Comparison of ENCODE assay signal across 10 mouse cellular contexts in the genomic region with DNA sequence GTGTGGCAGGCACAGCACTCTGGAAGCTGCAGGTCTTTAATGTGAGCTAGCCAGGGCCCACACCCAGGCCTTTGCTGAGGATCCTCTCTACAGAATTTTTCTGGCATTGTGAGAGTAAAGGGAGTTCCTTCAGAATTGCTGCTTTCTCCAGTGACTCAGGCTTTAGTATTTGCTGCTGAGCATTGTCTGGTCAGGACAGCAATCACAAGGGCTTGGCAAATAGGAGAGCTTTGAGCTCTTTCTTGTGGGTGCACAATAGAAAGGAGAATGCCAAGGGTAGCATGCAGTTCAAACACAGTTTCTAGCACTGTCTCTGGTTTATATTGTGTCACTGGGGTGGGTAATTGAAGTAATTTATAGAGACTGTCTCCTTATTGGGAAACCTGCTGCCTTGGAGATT. TPM values are rescaled to one million over a fixed set of nuclear protein-coding genes. Genes with fewer than 3 reads are reported as not detected.
DNase-seq lines count a peak whose midpoint lies in the region; ATAC-seq and TF ChIP-seq lines count a peak whose summit lies in the region.
"Had no signal": no experiment of that assay in that cellular context is flagged by ENCODE, and none has a peak within 500 bp of the region (broad histone marks: within the 10 kb centered on the region; RNA-seq: fewer than 3 reads in every experiment).

No protein-coding gene starts in this region.

- H3K4me1 ChIP-seq in forebrain, embryonic 14.5 days (ENCODE audit: control insufficient read depth, insufficient read depth, low read length), result peaks cover 31% of the 10 kb centered on the region
- H3K4me1 ChIP-seq in forebrain, embryonic 11.5 days (replicated peaks; ENCODE audit: control insufficient read depth, insufficient read depth, low read length), result peaks cover 17% of the 10 kb centered on the region
- H3K4me1 ChIP-seq in lung, embryonic 14.5 days (ENCODE audit: insufficient read depth), result peaks cover 24% of the 10 kb centered on the region
- H3K4me1 ChIP-seq in intestine, postnatal 0 days (replicated peaks; ENCODE audit: control insufficient read depth, insufficient read depth, low read length), result peaks cover 20% of the 10 kb centered on the region
- peaks cover 29% of the 10 kb centered on the region; the same call in 1 of the 2 replicates for H3K4me1 ChIP-seq in small intestine, adult 2 months (ENCODE audit: control insufficient read depth, insufficient read depth, insufficient read length, low read length)

- DNase-seq in forebrain, embryonic 14.5 days (ENCODE audit: low spot score), result no peak
- DNase-seq in forebrain, embryonic 11.5 days (ENCODE audit: low spot score), result no peak
- DNase-seq in lung, embryonic 14.5 days, result no peak
- no peak for DNase-seq in lung, postnatal 14 days
- no peak for DNase-seq in yolk sac, embryonic 10.5 days (ENCODE audit: low spot score)
- no peak for DNase-seq in left cerebral cortex, postnatal 14 days (ENCODE audit: low spot score in 2 of 2)
- DNase-seq: cerebellum, postnatal 10 days; layer of hippocampus, adult 9-11 months had no signal

- H3K27me3 ChIP-seq in forebrain, embryonic 14.5 days (replicated peaks; ENCODE audit: control insufficient read depth, insufficient read depth, low read length), result no peaks in the 10 kb centered on the region
- no peaks in the 10 kb centered on the region for H3K27me3 ChIP-seq in forebrain, embryonic 11.5 days (ENCODE audit: control insufficient read depth, insufficient read depth, low read length)
- no peaks in the 10 kb centered on the region for H3K27me3 ChIP-seq in lung, embryonic 14.5 days (ENCODE audit: insufficient read depth, low read length)
- H3K27me3 ChIP-seq in intestine, postnatal 0 days (replicated peaks; ENCODE audit: control insufficient read depth, insufficient read depth, low read length), result no peaks in the 10 kb centered on the region
- H3K27me3 ChIP-seq in small intestine, adult 2 months (ENCODE audit: control insufficient read depth, insufficient read depth, low read length), result no peaks in the 10 kb centered on the region

- H3K9me3 ChIP-seq in forebrain, embryonic 14.5 days (replicated peaks; ENCODE audit: control insufficient read depth, low read length), result no peaks in the 10 kb centered on the region
- H3K9me3 ChIP-seq in forebrain, embryonic 11.5 days (ENCODE audit: control insufficient read depth, low read length), result no peaks in the 10 kb centered on the region
- H3K9me3 ChIP-seq in lung, embryonic 14.5 days (ENCODE audit: low read depth, low read length), result no peaks in the 10 kb centered on the region
- no peaks in the 10 kb centered on the region for H3K9me3 ChIP-seq in intestine, postnatal 0 days (ENCODE audit: control insufficient read depth)

- H3K4me2 ChIP-seq in forebrain, embryonic 14.5 days (ENCODE audit: low read length), result peak overlapping the region; percentile 78; the same call in 1 of the 2 replicates
- H3K4me2 ChIP-seq in forebrain, embryonic 11.5 days (ENCODE audit: low read depth, low read length, severe bottlenecking), result no peak overlapping the region
- peak overlapping the region; percentile 27; the same call in 1 of the 2 replicates for H3K4me2 ChIP-seq in lung, embryonic 14.5 days
- H3K4me2 ChIP-seq in intestine, postnatal 0 days (replicated peaks; ENCODE audit: low read depth), result peak overlapping the region; percentile 71

- H3K36me3 ChIP-seq in forebrain, embryonic 14.5 days (ENCODE audit: control insufficient read depth, insufficient read depth, low read length), result no peaks in the 10 kb centered on the region
- no peaks in the 10 kb centered on the region for H3K36me3 ChIP-seq in forebrain, embryonic 11.5 days (ENCODE audit: control insufficient read depth, insufficient read depth, low read length)
- H3K36me3 ChIP-seq in lung, embryonic 14.5 days (ENCODE audit: insufficient read depth), result no peaks in the 10 kb centered on the region
- H3K36me3 ChIP-seq in intestine, postnatal 0 days (ENCODE audit: control insufficient read depth, insufficient read depth), result no peaks in the 10 kb centered on the region
- H3K36me3 ChIP-seq in small intestine, adult 2 months (ENCODE audit: control insufficient read depth, insufficient read depth, low read length), result 0 out of 2 replicates have a peak, but pooled peaks cover 1% of the 10 kb centered on the region

- no peak for TF ChIP-seq POLR2A in small intestine, adult 2 months (IDR thresholded peaks at IDR 0.05; ENCODE audit: low read depth, low read length)

- intact Hi-C loops in left cerebral cortex, postnatal 14 days (cut with DNase I), result no loop called here

- H3K4me3 ChIP-seq in forebrain, embryonic 14.5 days (ENCODE audit: low read depth, low read length), result no peak overlapping the region
- no peak overlapping the region for H3K4me3 ChIP-seq in forebrain, embryonic 11.5 days (ENCODE audit: low read depth, low read length)
- H3K4me3 ChIP-seq in lung, embryonic 14.5 days (ENCODE audit: low read depth, low read length), result no peak overlapping the region
- no peak overlapping the region for H3K4me3 ChIP-seq in intestine, postnatal 0 days (ENCODE audit: low read depth, low read length)
- no peak overlapping the region for H3K4me3 ChIP-seq in small intestine, adult 2 months (ENCODE audit: low read depth, low read length)

- no peak overlapping the region for H3K27ac ChIP-seq in forebrain, embryonic 14.5 days (ENCODE audit: low read depth, low read length)
- H3K27ac ChIP-seq in forebrain, embryonic 11.5 days (ENCODE audit: low read depth, low read length), result no peak overlapping the region
- H3K27ac ChIP-seq in lung, embryonic 14.5 days (ENCODE audit: low read depth), result 0 out of 2 replicates have a peak overlapping the region, but pooled peaks have one; percentile 18
- H3K27ac ChIP-seq in intestine, postnatal 0 days (ENCODE audit: low read depth, low read length), result peak overlapping the region; percentile 81
- peak overlapping the region; percentile 76 for H3K27ac ChIP-seq in small intestine, adult 2 months (ENCODE audit: insufficient read depth, low read depth, low read length)

- peak overlapping the region; percentile 41; the same call in 1 of the 2 replicates for H3K9ac ChIP-seq in forebrain, embryonic 14.5 days (ENCODE audit: low read length)
- no peak overlapping the region for H3K9ac ChIP-seq in forebrain, embryonic 11.5 days (ENCODE audit: low read length)
- H3K9ac ChIP-seq in lung, embryonic 14.5 days, result peak overlapping the region; percentile 6; the same call in 1 of the 2 replicates
- H3K9ac ChIP-seq in intestine, postnatal 0 days (ENCODE audit: low read depth, low read length), result no peak overlapping the region

- TF ChIP-seq CTCF in lung, embryonic 14.5 days (IDR thresholded peaks at IDR 0.05; ENCODE audit: low read depth), result no peak
- TF ChIP-seq CTCF in intestine, postnatal 0 days (IDR thresholded peaks at IDR 0.05; ENCODE audit: low read depth), result no peak
- TF ChIP-seq CTCF in small intestine, adult 2 months (IDR thresholded peaks at IDR 0.05; ENCODE audit: extremely low read depth, insufficient read length, insufficient replicate concordance, low read depth, low read length), result no peak

- ATAC-seq in forebrain, embryonic 14.5 days, result no peak
- ATAC-seq in forebrain, embryonic 11.5 days (replicated peaks; ENCODE audit: low FRiP score), result no peak
- ATAC-seq in lung, embryonic 14.5 days (ENCODE audit: insufficient read depth), result no peak
- no peak for ATAC-seq in intestine, postnatal 0 days

RNA-seq across cellular contexts. Expression of gene Zfand3, which starts 3.9 kb away (rescaled TPM):
- polyA plus RNA-seq in forebrain, embryonic 14.5 days (2014; fragmentation: Nextera tagmentation; extraction: Ambion mirVana), result 57.2 and 59.5 TPM in 2 replicates
- polyA plus RNA-seq in forebrain, embryonic 11.5 days (2014; fragmentation: Nextera tagmentation; extraction: Ambion mirVana), result 55.8 and 68.6 TPM in 2 replicates
- 41.2 and 47.5 TPM in 2 replicates for polyA plus RNA-seq in lung, embryonic 14.5 days (2014; fragmentation: Nextera tagmentation; extraction: Ambion mirVana)
- polyA plus RNA-seq in intestine, postnatal 0 days (2015; fragmentation: Nextera tagmentation; extraction: Ambion mirVana), result 38.0 and 40.5 TPM in 2 replicates
- polyA plus RNA-seq in small intestine, adult 2 months (2012; rRNA removed), result 33.3 and 58.6 TPM in 2 replicates
- 100 to 1,000 TPM; 106 to 114 TPM for total RNA-seq in left cerebral cortex, postnatal 14 days (2021)

RNA-seq across cellular contexts. Expression of gene Mdga1, which starts 38.5 kb away (rescaled TPM):
- polyA plus RNA-seq in forebrain, embryonic 14.5 days (2014; fragmentation: Nextera tagmentation; extraction: Ambion mirVana), result 9.4 and 9.9 TPM in 2 replicates
- polyA plus RNA-seq in forebrain, embryonic 11.5 days (2014; fragmentation: Nextera tagmentation; extraction: Ambion mirVana), result 6.2 and 7.4 TPM in 2 replicates
- polyA plus RNA-seq in lung, embryonic 14.5 days (2014; fragmentation: Nextera tagmentation; extraction: Ambion mirVana), result 4.7 and 8.9 TPM in 2 replicates
- polyA plus RNA-seq in intestine, postnatal 0 days (2015; fragmentation: Nextera tagmentation; extraction: Ambion mirVana), result 0.63 and 0.73 TPM in 2 replicates
- polyA plus RNA-seq in small intestine, adult 2 months (2012; rRNA removed), result 1.1 and 2.7 TPM in 2 replicates
- total RNA-seq in left cerebral cortex, postnatal 14 days (2021), result 10 to 100 TPM; 39.4 to 42.1 TPM

Comparison
In these comparisons a context has a peak if more than half of its experiments do, and no peak if none do; other contexts are left out.
1. H3K9ac ChIP-seq: peak in forebrain, embryonic 14.5 days (single experiment) and lung, embryonic 14.5 days (single experiment); none in forebrain, embryonic 11.5 days (single experiment) and intestine, postnatal 0 days (single experiment).
2. H3K27ac ChIP-seq: peak in lung, embryonic 14.5 days (single experiment), intestine, postnatal 0 days (single experiment) and small intestine, adult 2 months (single experiment); none in forebrain, embryonic 14.5 days (single experiment) and forebrain, embryonic 11.5 days (single experiment).